Mouse (Mus musculus) lung, adult 2 months (tissue): ENCODE results near the gene Zfp791.

Source experiments
- CTCF ChIP-seq: fragments of 200-500 bp; IDR thresholded peaks from 2 replicates; pipeline ENCODE4 v1.5.1; 2011; ENCODE audit warnings: mild to moderate bottlenecking, low read length, control low read depth; ENCODE audit not compliant: insufficient read depth
- POLR2A ChIP-seq: fragments of 200-500 bp; IDR thresholded peaks from 2 replicates; pipeline ENCODE4 v1.6.1; 2011; ENCODE audit warnings: low read depth, mild to moderate bottlenecking, control low read depth, low read length, borderline replicate concordance; ENCODE audit errors: extremely low read depth

GRCm38 (mm10) chr8:85067982-85068381 is 54.9 kb downstream of the Zfp791 start, which contains the start of gene Gm5741:
- TF ChIP-seq CTCF (no peak), POLR2A (no peak)
